In genomic region chr2:153454841-153455506, GRCm38 (mm10) we compare ENCODE assay signal across 21 mouse cellular contexts. TPM values are rescaled to one million over a fixed set of nuclear protein-coding genes. Genes with fewer than 3 reads are reported as not detected.
DNase-seq lines count a peak whose midpoint lies in the region; ATAC-seq and TF ChIP-seq lines count a peak whose summit lies in the region.
"Had no signal": no experiment of that assay in that cellular context is flagged by ENCODE, and none has a peak within 500 bp of the region (broad histone marks: within the 10 kb centered on the region; RNA-seq: fewer than 3 reads in every experiment).

No protein-coding gene starts in this region.

- no peak for TF ChIP-seq CTCF in forebrain, postnatal 0 days (IDR thresholded peaks at IDR 0.05; ENCODE audit: low read depth)
- no peak for TF ChIP-seq CTCF in thymus, adult 2 months (IDR thresholded peaks at IDR 0.05; ENCODE audit: borderline replicate concordance, control insufficient read depth, extremely low read depth, insufficient read depth, low read length, poor library complexity)

- H3K4me1 ChIP-seq in forebrain, embryonic 15.5 days: peaks cover 8% of the 10 kb centered on the region
- H3K4me1 ChIP-seq in forebrain, postnatal 0 days (ENCODE audit: insufficient read depth): no peaks in the 10 kb centered on the region
- H3K4me1 ChIP-seq in midbrain, embryonic 10.5 days: peaks cover 43% of the 10 kb centered on the region
- H3K4me1 ChIP-seq in midbrain, embryonic 11.5 days (ENCODE audit: control insufficient read depth, insufficient read depth, low read length): peaks cover 6% of the 10 kb centered on the region; the same call in 1 of the 2 replicates
- H3K4me1 ChIP-seq in liver, embryonic 11.5 days (replicated peaks; ENCODE audit: control insufficient read depth, insufficient read depth, low read length): peaks cover 55% of the 10 kb centered on the region
- H3K4me1 ChIP-seq in thymus, adult 2 months (replicated peaks; ENCODE audit: control insufficient read depth, insufficient read depth, low read length): no peaks in the 10 kb centered on the region

- no peak for DNase-seq in forebrain, postnatal 0 days
- no peak for DNase-seq in midbrain, embryonic 10.5 days (ENCODE audit: low spot score)
- no peak for DNase-seq in midbrain, embryonic 11.5 days (ENCODE audit: low spot score, missing footprints)
- no peak for DNase-seq in liver, embryonic 11.5 days (ENCODE audit: low spot score)
- no peak for DNase-seq in thymus, adult 2 months
- DNase-seq in lung, postnatal 14 days: no peak
- DNase-seq in gastrocnemius, postnatal 14 days: no peak
- DNase-seq: adrenal gland, postnatal 36 days; heart, adult 11 months had no signal

- ATAC-seq in forebrain, embryonic 15.5 days (replicated peaks): no peak
- no peak for ATAC-seq in forebrain, postnatal 0 days
- ATAC-seq in midbrain, embryonic 11.5 days (ENCODE audit: low FRiP score): no peak
- ATAC-seq in liver, embryonic 11.5 days (replicated peaks; ENCODE audit: low FRiP score): peak; percentile 81
- ATAC-seq: activated CD4-positive, CD25-positive, alpha-beta regulatory T cell, adult 4 months; midbrain, embryonic 16.5 days had no signal

- no peaks in the 10 kb centered on the region for H3K36me3 ChIP-seq in forebrain, embryonic 15.5 days
- no peaks in the 10 kb centered on the region for H3K36me3 ChIP-seq in forebrain, postnatal 0 days (ENCODE audit: insufficient read depth)
- no peaks in the 10 kb centered on the region for H3K36me3 ChIP-seq in midbrain, embryonic 10.5 days
- H3K36me3 ChIP-seq in midbrain, embryonic 11.5 days (ENCODE audit: control insufficient read depth, insufficient read depth, low read length): no peaks in the 10 kb centered on the region
- no peaks in the 10 kb centered on the region for H3K36me3 ChIP-seq in liver, embryonic 11.5 days (ENCODE audit: control insufficient read depth, insufficient read depth, low read length)
- no peaks in the 10 kb centered on the region for H3K36me3 ChIP-seq in thymus, adult 2 months (ENCODE audit: control insufficient read depth, insufficient read depth, low read length)

- TF ChIP-seq POLR2A in thymus, adult 2 months (IDR thresholded peaks at IDR 0.05; ENCODE audit: control insufficient read depth, extremely low read depth, insufficient read depth, low read length, poor library complexity): no peak

- no peak overlapping the region for H3K4me3 ChIP-seq in forebrain, embryonic 15.5 days
- H3K4me3 ChIP-seq in forebrain, postnatal 0 days (ENCODE audit: low read depth, low read length): no peak overlapping the region
- no peak overlapping the region for H3K4me3 ChIP-seq in midbrain, embryonic 10.5 days
- H3K4me3 ChIP-seq in midbrain, embryonic 11.5 days (ENCODE audit: low read depth, low read length): no peak overlapping the region
- no peak overlapping the region for H3K4me3 ChIP-seq in liver, embryonic 11.5 days (ENCODE audit: low read depth, low read length)
- no peak overlapping the region for H3K4me3 ChIP-seq in thymus, adult 2 months (ENCODE audit: control insufficient read depth, insufficient read depth, low read length)

- no peak overlapping the region for H3K9ac ChIP-seq in forebrain, embryonic 15.5 days (replicated peaks)
- H3K9ac ChIP-seq in forebrain, postnatal 0 days: no peak overlapping the region
- no peak overlapping the region for H3K9ac ChIP-seq in midbrain, embryonic 11.5 days (ENCODE audit: low read length)
- peak overlapping the region; percentile 34; the same call in 1 of the 2 replicates for H3K9ac ChIP-seq in liver, embryonic 11.5 days (ENCODE audit: low read depth, low read length)

- H3K9me3 ChIP-seq in forebrain, embryonic 15.5 days: no peaks in the 10 kb centered on the region
- H3K9me3 ChIP-seq in forebrain, postnatal 0 days (ENCODE audit: low read length): no peaks in the 10 kb centered on the region
- no peaks in the 10 kb centered on the region for H3K9me3 ChIP-seq in midbrain, embryonic 10.5 days (replicated peaks)
- no peaks in the 10 kb centered on the region for H3K9me3 ChIP-seq in midbrain, embryonic 11.5 days (ENCODE audit: control insufficient read depth, low read length)
- H3K9me3 ChIP-seq in liver, embryonic 11.5 days (ENCODE audit: control insufficient read depth, low read length): no peaks in the 10 kb centered on the region

- no peaks in the 10 kb centered on the region for H3K27me3 ChIP-seq in forebrain, embryonic 15.5 days
- no peaks in the 10 kb centered on the region for H3K27me3 ChIP-seq in forebrain, postnatal 0 days (ENCODE audit: insufficient read depth, low read length)
- H3K27me3 ChIP-seq in midbrain, embryonic 10.5 days (ENCODE audit: low read depth, poor library complexity, severe bottlenecking): no peaks in the 10 kb centered on the region
- H3K27me3 ChIP-seq in midbrain, embryonic 11.5 days (ENCODE audit: control insufficient read depth, insufficient read depth, low read length): no peaks in the 10 kb centered on the region
- H3K27me3 ChIP-seq in liver, embryonic 11.5 days (replicated peaks; ENCODE audit: control insufficient read depth, insufficient read depth, low read length): no peaks in the 10 kb centered on the region
- no peaks in the 10 kb centered on the region for H3K27me3 ChIP-seq in thymus, adult 2 months (ENCODE audit: control insufficient read depth, insufficient read depth, low read length)

- no peak overlapping the region for H3K4me2 ChIP-seq in forebrain, embryonic 15.5 days (replicated peaks)
- H3K4me2 ChIP-seq in forebrain, postnatal 0 days (ENCODE audit: low read depth): no peak overlapping the region
- no peak overlapping the region for H3K4me2 ChIP-seq in midbrain, embryonic 11.5 days
- H3K4me2 ChIP-seq in liver, embryonic 11.5 days: peak overlapping the region; percentile 45

- WGBS in forebrain, embryonic 15.5 days: 64% methylated on average over 9 of the region's 9 CpGs
- 64% methylated on average over 9 of the region's 9 CpGs for WGBS in forebrain, postnatal 0 days
- WGBS in midbrain, embryonic 10.5 days: 69% methylated on average over 9 of the region's 9 CpGs
- 64% methylated on average over 9 of the region's 9 CpGs for WGBS in midbrain, embryonic 11.5 days
- 36% methylated on average over 9 of the region's 9 CpGs for WGBS in liver, embryonic 11.5 days
- 95% methylated on average over 9 of the region's 9 CpGs for WGBS in thymus, adult 2 months

- intact Hi-C loops in gastrocnemius, postnatal 14 days (cut with DNase I; ENCODE audit: low total_unique reads): no loop called here

- H3K27ac ChIP-seq in forebrain, embryonic 15.5 days (replicated peaks): peak overlapping the region; percentile 21; the same call in 1 of the 2 replicates
- H3K27ac ChIP-seq in forebrain, postnatal 0 days (ENCODE audit: low read depth, low read length): no peak overlapping the region
- H3K27ac ChIP-seq in midbrain, embryonic 10.5 days (replicated peaks): peak overlapping the region; percentile 30; the same call in 1 of the 2 replicates
- H3K27ac ChIP-seq in midbrain, embryonic 11.5 days (ENCODE audit: low read depth, low read length): no peak overlapping the region
- peak overlapping the region; percentile 89 for H3K27ac ChIP-seq in liver, embryonic 11.5 days (ENCODE audit: low read depth, low read length)
- H3K27ac ChIP-seq in thymus, adult 2 months (ENCODE audit: control insufficient read depth, insufficient read depth, low read length): no peak overlapping the region
- H3K27ac ChIP-seq: kidney, postnatal 0 days; macrophage had no signal

RNA-seq across cellular contexts. Expression of gene 4930404H24Rik, which starts 37.6 kb away (rescaled TPM):
- not detected in 2 replicates for polyA plus RNA-seq in forebrain, embryonic 15.5 days (2015; fragmentation: Nextera tagmentation; extraction: Ambion mirVana)
- not detected in 2 replicates for total RNA-seq in forebrain, postnatal 0 days (2014; rRNA removed)
- polyA plus RNA-seq in forebrain, postnatal 0 days (2015; fragmentation: Nextera tagmentation; extraction: Ambion mirVana): not detected in 2 replicates
- polyA plus RNA-seq in midbrain, embryonic 10.5 days (2016; fragmentation: Nextera tagmentation; extraction: Ambion mirVana): not detected in 2 replicates
- not detected in 2 replicates for polyA plus RNA-seq in midbrain, embryonic 11.5 days (2014; fragmentation: Nextera tagmentation; extraction: Ambion mirVana)
- polyA plus RNA-seq in liver, embryonic 11.5 days (2014; fragmentation: Nextera tagmentation; extraction: Ambion mirVana): not detected in 2 replicates
- polyA plus RNA-seq in thymus, adult 2 months (2012; rRNA removed): not detected in 2 replicates
- total RNA-seq in gastrocnemius, postnatal 14 days (2021): not detected
- total RNA-seq: adrenal gland, postnatal 36 days; gastrocnemius, adult 18-20 months; liver, adult 2 months had no signal
- polyA plus RNA-seq: activated CD4-positive, CD25-positive, alpha-beta regulatory T cell, adult 4 months; embryonic facial prominence, embryonic 11.5 days; forebrain, embryonic 11.5 days; hindbrain, embryonic 11.5 days; intestine, embryonic 14.5 days; kidney, postnatal 0 days; liver, adult 2 months; macrophage; midbrain, embryonic 16.5 days; neural tube, embryonic 11.5 days had no signal

Comparison
In these comparisons a context has a peak if more than half of its experiments do, and no peak if none do; other contexts are left out.
1. H3K27ac ChIP-seq: peak in forebrain, embryonic 15.5 days (single experiment), midbrain, embryonic 10.5 days (single experiment) and liver, embryonic 11.5 days (single experiment); none in forebrain, postnatal 0 days (single experiment), midbrain, embryonic 11.5 days (single experiment) and thymus, adult 2 months (single experiment).